Mouse (Mus musculus) bone marrow, adult 2 months (tissue): ENCODE measurements around the gene 1700028K03Rik. TPM values are rescaled to one million over a fixed set of nuclear protein-coding genes. Genes with fewer than 3 reads are reported as not detected.

Source experiments
- H3K27ac ChIP-seq: fragments of 200-500 bp; 2 replicates; pipeline ENCODE4 v1.5.1; 2012; ENCODE audit warnings: low read depth, mild to moderate bottlenecking, control low read depth, inconsistent platforms, low read length; ENCODE audit not compliant: control insufficient read depth, poor library complexity, insufficient read depth
- H3K4me1 ChIP-seq: fragments of 200-500 bp; 2 replicates; pipeline ENCODE4 v1.6.1; 2011; ENCODE audit warnings: low read length; ENCODE audit not compliant: control insufficient read depth, insufficient read depth
- H3K4me3 ChIP-seq: fragments of 200-500 bp; replicated peaks from 2 replicates; pipeline ENCODE3; 2011; ENCODE audit warnings: mild to moderate bottlenecking, low read depth, low read length, control low read depth; ENCODE audit not compliant: control insufficient read depth
- CTCF ChIP-seq: fragments of 200-500 bp; IDR thresholded peaks from 2 replicates; pipeline ENCODE4 v1.5.1; 2011; ENCODE audit warnings: low read length, control low read depth; ENCODE audit not compliant: control insufficient read depth, insufficient read depth
- POLR2A ChIP-seq: fragments of 200-500 bp; IDR thresholded peaks from 2 replicates; pipeline ENCODE4 v1.6.1; 2011; ENCODE audit warnings: low read depth, mild to moderate bottlenecking, control low read depth, low read length, borderline replicate concordance; ENCODE audit not compliant: control insufficient read depth
- WGBS: fragments of 180-500 bp; shearing (Covaris S2); methylation state at CpG from one replicate; pipeline ENCODE4 v1.1.7; 2018; 5-methylcytosine and 5-hydroxymethylcytosine counted together
- polyA plus RNA-seq: library from polyadenylated mRNA; stranded (reverse); fragments of >200 nt; gene quantifications from 2 replicates; pipeline ENCODE4 v1.2.4, GENCODE M21; 2011; ENCODE audit warnings: low replicate concordance; ENCODE audit not compliant: missing spikeins, insufficient read depth, insufficient read length

1700028K03Rik gene
- polyA plus RNA-seq = not detected in 2 replicates

GRCm38 (mm10) chr5:107534581-107534980 lies at the start of gene 1700028K03Rik:
TSS of gene 1700028K03Rik (plus strand) at chr5:107534709.
- Histone ChIP-seq H3K4me1 (no peaks in the 10 kb centered on the region), H3K27ac (no peak within 1 kb of the TSS), H3K4me3 (no peak within 1 kb of the TSS)
- TF ChIP-seq POLR2A (no peak), CTCF (no peak)
- WGBS = 80% methylated on average over 15 of the region's 15 CpGs

- 68% methylated on average over 4 of the region's 4 CpGs for WGBS
- TF ChIP-seq POLR2A (no peak), CTCF (no peak)
Measured at GRCm38 (mm10) chr5:107488996-107489395, 45.5 kb upstream of the 1700028K03Rik start.

GRCm38 (mm10) chr5:107491036-107491435 lies 43.5 kb upstream of the 1700028K03Rik start:
- H3K27ac ChIP-seq = no peak overlapping the region
- H3K4me3 ChIP-seq = no peak overlapping the region
- no peaks in the 10 kb centered on the region; the same call in 1 of the 2 replicates for H3K4me1 ChIP-seq
- TF ChIP-seq POLR2A (no peak), CTCF (no peak)
- WGBS = 85% methylated on average over 9 of the region's 9 CpGs

More at GRCm38 (mm10) chr5:107488996-107489395, 45.5 kb upstream of the 1700028K03Rik start:
- H3K27ac ChIP-seq = no peak overlapping the region
- H3K4me3 ChIP-seq = no peak overlapping the region
- no peaks in the 10 kb centered on the region; the same call in 1 of the 2 replicates for H3K4me1 ChIP-seq

GRCm38 (mm10) chr5:107492471-107492870 lies 42.0 kb upstream of the 1700028K03Rik start:
- Histone ChIP-seq H3K27ac (no peak overlapping the region), H3K4me3 (no peak overlapping the region), H3K4me1 (no peaks in the 10 kb centered on the region; the same call in 1 of the 2 replicates)
- 69% methylated on average over 2 of the region's 2 CpGs for WGBS
- TF ChIP-seq POLR2A = no peak
- TF ChIP-seq CTCF = no peak

GRCm38 (mm10) chr5:107494759-107495158 lies 39.8 kb upstream of the 1700028K03Rik start:
- H3K4me1 ChIP-seq = no peaks in the 10 kb centered on the region; the same call in 1 of the 2 replicates
- no peak overlapping the region for H3K27ac ChIP-seq
- H3K4me3 ChIP-seq = no peak overlapping the region
- TF ChIP-seq CTCF (0 out of 2 replicates have a peak, but pooled peaks have one; percentile 22), POLR2A (no peak)
- 96% methylated on average over 5 of the region's 5 CpGs for WGBS

GRCm38 (mm10) chr5:107496047-107496446 lies 38.5 kb upstream of the 1700028K03Rik start:
- Histone ChIP-seq H3K4me3 (no peak overlapping the region), H3K27ac (no peak overlapping the region), H3K4me1 (no peaks in the 10 kb centered on the region)
- WGBS = 84% methylated on average over 2 of the region's 2 CpGs
- TF ChIP-seq POLR2A = no peak
- TF ChIP-seq CTCF = no peak

GRCm38 (mm10) chr5:107497519-107498501 lies 36.7 kb upstream of the 1700028K03Rik start:
- Histone ChIP-seq H3K4me1 (no peaks in the 10 kb centered on the region), H3K4me3 (no peak overlapping the region), H3K27ac (no peak overlapping the region)
- WGBS = 57% methylated on average over 10 of the region's 10 CpGs
- no peak for TF ChIP-seq CTCF
- no peak for TF ChIP-seq POLR2A

- no peak overlapping the region for H3K4me3 ChIP-seq
- no peaks in the 10 kb centered on the region for H3K4me1 ChIP-seq
- no peak overlapping the region for H3K27ac ChIP-seq
- WGBS = 58% methylated on average over 5 of the region's 5 CpGs
- TF ChIP-seq POLR2A (no peak), CTCF (no peak)
Measured at GRCm38 (mm10) chr5:107498806-107499310, 35.7 kb upstream of the 1700028K03Rik start.
